Mouse (Mus musculus) heart, postnatal 25 days (tissue): ENCODE measurements at regions not wholly inside any gene's neighbourhood (a gene's known extent, or its start where the extent isn't known, plus 50 kb on each side); places are given as distances from the start of the nearest gene placed in this dataset.

Experiments
- DNase-seq: peaks from one replicate; pipeline ENCODE4 v3.0.0; 2022; ENCODE audit warnings: low spot score
- intact Hi-C: fragments of 180-260 bp; cut with DNase I; formaldehyde crosslinking; loops from one replicate; pipeline ENCODE4 v1.15.1; 2025

DNA sequence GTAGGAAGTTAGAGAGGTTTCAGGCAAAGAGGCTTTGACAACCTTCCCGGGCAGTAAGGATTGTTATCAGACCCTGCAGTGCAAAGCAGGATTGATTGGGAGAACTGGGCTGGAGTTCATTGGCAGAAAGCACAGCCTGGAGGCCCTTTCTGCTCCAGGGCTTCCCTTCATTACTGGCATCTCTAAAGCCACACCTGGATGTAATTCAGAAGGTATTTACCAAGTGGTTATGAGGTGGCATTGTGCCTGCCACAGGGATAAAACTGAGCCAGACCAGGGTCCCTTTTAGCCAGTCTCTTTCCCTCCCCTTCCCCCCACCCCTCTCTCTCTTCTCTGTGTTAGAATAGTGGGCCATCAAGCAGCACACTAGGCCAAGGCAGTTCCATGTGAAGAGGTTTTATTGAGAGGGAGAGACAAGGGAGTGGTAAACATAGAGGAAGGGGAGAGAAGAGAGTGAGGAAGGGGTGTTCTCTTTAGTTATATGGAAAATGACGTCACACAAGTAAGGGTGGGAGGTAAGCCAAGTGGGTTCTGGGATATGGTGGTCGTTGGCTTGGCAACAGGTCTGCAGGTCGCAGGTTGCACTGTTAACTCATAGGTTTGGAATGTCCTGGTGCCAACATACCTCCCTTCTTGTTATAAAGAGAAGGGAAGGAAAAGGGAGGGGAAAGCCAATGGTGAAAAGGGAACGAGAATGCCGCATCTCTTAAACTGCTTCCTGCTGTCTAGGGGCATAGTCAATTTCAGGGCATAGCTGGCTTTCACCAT is 99.4 kb downstream of the Tmem17 start:
- intact Hi-C loops = no loop called here
- no peak for DNase-seq

DNA sequence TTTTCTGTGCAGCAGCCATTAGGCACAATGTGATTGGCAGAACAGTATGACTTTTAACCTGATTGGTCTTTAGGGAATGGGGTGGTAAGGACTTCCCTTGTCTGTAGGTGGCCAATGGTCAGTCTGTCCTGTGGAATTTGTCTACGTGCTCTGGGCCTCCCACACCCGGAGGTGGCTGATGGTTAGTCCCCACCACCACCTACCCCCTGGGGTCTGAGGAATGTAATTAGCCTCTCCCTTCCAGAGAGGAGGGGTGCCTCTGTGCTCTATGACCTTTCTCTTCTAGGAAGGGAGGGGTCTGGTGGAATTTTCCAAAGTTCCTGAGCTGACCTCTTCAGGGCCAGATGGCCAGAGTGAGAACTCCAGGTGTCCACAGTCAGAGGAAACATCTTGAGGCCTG is 101.6 kb downstream of the Tmem17 start:
- intact Hi-C loops = no loop called here

GRCm38 (mm10) chr11:22617204-22617874 is 105.5 kb downstream of the Tmem17 start:
- intact Hi-C loops = loop anchor here (1.0 to 5.0 kb wide), 4 partner anchors 105 to 392 kb away; partner anchors contain the start of gene Tmem17
- DNase-seq = peak; percentile 75

More for the DNA sequence above, 101.6 kb downstream of the Tmem17 start:
- DNase-seq = no peak

DNA sequence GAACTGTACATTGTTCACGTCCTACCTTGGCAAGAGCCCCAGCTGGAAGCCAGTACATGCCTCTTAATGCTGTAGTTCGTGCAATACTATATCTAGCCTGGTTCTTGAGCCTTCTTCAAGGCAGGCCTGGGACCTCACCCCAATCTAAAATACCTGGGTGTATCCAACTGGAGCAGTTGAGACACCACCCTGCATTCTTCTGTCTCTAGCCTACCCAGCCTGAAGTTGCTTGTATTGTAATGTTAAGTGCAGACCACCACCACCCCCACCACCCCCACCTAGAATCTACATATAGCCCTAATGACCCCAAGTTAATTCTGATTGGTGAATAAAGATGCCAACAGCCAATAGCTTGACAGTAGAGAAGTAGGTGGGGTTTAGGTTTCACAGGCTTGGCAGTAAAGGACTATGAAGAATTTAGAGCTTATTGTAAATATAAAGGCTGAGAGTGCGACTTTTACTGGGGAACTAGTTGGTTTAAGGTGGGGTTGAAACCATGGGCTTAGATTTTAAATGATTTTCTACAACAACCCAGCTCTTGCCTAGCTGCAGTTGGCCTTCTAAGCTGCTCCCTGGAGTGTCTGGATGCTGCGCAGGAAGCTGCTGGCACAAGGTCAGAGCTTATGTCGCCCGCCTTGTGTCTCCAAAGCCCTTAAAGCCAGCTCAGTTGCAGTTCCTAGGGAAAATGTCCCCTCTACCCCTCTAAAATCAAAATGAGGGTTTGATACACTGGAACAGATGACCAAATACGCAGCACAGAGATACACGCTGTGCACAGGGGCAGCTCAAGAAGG is 109.2 kb downstream of the Tmem17 start:
- no peak for DNase-seq
- intact Hi-C loops = no loop called here

GRCm38 (mm10) chr11:22621868-22622267 is 110.0 kb downstream of the Tmem17 start:
- intact Hi-C loops = no loop called here
- no peak for DNase-seq

GRCm38 (mm10) chr11:22622496-22622997 is 110.7 kb downstream of the Tmem17 start:
- intact Hi-C loops = no loop called here

DNA sequence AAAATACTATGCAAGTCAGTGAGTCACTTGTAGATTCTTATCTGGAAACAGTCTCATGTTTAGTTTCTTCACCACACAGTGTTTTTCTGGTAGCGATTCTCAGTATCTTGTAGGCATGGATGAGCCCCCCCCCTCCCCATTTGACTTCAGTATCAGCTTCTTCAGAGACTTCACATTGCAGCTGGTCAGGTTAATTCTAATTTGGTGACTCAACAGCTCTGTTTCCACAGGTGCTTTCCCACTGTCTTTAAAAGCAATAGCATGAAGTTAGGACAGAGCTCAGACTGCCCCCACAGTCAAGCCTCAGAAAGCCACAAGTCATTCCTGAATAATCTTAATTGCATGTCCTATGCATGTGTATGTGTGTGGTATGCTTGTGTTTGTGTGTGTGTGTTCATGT is 114.5 kb downstream of the Tmem17 start:
- intact Hi-C loops = no loop called here
- DNase-seq = no peak

More at GRCm38 (mm10) chr11:22622496-22622997, 110.7 kb downstream of the Tmem17 start:
- no peak for DNase-seq

GRCm38 (mm10) chr11:22628497-22628896 is 116.6 kb downstream of the Tmem17 start:
- intact Hi-C loops = no loop called here
- no peak for DNase-seq

GRCm38 (mm10) chr11:22628979-22629378 is 117.1 kb downstream of the Tmem17 start:
- DNase-seq = peak; percentile 58
- intact Hi-C loops = no loop called here

- DNase-seq = peak; percentile 55
- intact Hi-C loops = no loop called here
Observed at GRCm38 (mm10) chr11:22629581-22629980, 117.7 kb downstream of the Tmem17 start.

GRCm38 (mm10) chr11:22629991-22630390 is 118.1 kb downstream of the Tmem17 start:
- no peak for DNase-seq
- intact Hi-C loops = loop anchor here (5.0 to 10.0 kb wide), 3 partner anchors 152 to 627 kb away; partner anchors contain the start of gene Xpo1

- intact Hi-C loops = loop anchor here (5.0 to 10.0 kb wide), 3 partner anchors 151 to 626 kb away; partner anchors contain the start of gene Xpo1
- no peak for DNase-seq
Observed at GRCm38 (mm10) chr11:22630982-22631381, 119.1 kb downstream of the Tmem17 start.

DNA sequence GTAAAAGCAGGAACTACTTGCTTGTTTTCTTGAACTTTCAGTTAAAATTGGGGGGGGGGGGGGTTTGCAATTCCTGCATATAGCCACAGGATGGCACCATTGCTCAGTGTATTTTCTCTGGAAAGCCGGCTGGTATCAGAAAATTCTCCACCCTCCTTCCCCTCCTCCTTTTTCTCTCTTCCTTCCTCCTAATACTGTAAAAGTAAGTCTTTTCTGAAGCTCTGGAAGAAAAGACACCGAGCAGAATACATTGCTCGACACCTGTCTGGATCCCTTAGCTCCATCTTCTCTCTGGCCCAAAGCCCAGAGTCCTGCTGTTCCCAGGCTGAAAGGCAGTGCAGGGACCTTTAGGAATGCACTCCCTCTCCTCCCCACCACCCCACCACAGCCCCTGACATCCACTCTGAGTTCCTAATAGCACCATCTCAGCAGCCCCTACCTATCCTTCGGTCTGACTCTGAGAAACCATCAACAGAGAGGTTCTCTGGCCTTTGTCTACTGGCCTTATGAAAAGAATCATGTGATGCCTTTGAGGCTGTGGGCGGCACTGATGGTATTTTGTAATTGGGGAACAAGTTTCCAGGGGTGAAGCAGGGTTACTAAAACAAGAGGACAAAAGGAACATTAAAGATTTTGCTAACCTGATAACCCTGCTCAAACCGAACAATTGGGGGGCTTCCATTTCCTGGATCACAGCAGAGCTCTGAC is 119.9 kb downstream of the Tmem17 start:
- DNase-seq = no peak
- intact Hi-C loops = loop anchor here (1.0 to 10.0 kb wide), 4 partner anchors 151 to 626 kb away; partner anchors contain the start of gene Xpo1

GRCm38 (mm10) chr11:22632314-22632700 is 120.4 kb downstream of the Tmem17 start:
- intact Hi-C loops = loop anchor here (1.0 to 10.0 kb wide), 4 partner anchors 150 to 625 kb away; partner anchors contain the start of gene Xpo1
- DNase-seq = no peak

DNA sequence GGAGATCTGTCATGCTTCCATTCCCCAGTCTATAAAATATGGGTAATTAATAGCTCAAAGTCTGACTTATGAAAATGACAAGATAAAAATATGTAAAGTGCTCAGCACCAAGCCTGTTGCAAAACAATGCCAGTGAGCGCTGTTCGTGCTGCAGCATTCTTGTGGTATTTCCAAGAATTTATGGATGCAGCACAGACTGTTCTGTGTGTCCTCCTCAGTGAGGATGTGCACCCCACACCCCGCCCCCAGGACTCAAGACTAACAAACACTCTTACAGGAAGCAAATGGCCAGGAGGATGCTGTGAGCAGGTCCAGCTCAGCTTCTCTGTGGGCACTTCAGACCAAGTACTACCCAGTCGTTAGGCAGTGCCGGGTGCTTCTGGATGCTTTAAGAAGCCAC is 121.1 kb downstream of the Tmem17 start:
- intact Hi-C loops = loop anchor here (1.0 to 10.0 kb wide), 4 partner anchors 149 to 624 kb away; partner anchors contain the start of gene Xpo1
- no peak for DNase-seq

- DNase-seq = no peak
- intact Hi-C loops = loop anchor here (5.0 to 10.0 kb wide), 3 partner anchors 148 to 623 kb away; partner anchors contain the start of gene Xpo1
Observed at GRCm38 (mm10) chr11:22633961-22634360, 122.1 kb downstream of the Tmem17 start.

DNA sequence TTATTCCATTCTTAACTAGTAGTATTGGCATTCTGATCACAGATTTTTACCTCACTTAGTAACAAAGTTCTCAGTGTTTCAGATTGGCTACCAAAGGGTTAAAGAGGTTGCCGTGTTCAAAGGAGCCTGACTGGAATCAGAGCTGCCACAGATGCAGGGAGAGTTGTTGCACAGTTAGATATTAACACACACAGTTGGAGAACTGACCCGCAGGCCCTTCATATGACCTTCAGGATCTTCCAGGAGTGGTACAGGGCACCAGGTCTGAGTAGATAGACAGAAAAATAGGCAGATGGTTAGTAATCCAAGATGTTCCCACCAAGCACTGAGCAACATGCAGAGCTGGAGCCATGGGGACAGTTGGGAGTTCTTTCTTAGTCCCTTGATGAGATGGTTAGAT is 123.1 kb downstream of the Tmem17 start:
- intact Hi-C loops = loop anchor here (10.0 kb wide), 1 partner anchor 520 kb away; no protein-coding TSS in a partner anchor

GRCm38 (mm10) chr11:22636321-22636720 is 124.4 kb downstream of the Tmem17 start:
- intact Hi-C loops = loop anchor here (10.0 kb wide), 1 partner anchor 518 kb away; no protein-coding TSS in a partner anchor
- DNase-seq = no peak

More for the DNA sequence above, 123.1 kb downstream of the Tmem17 start:
- DNase-seq = no peak
